Mouse (Mus musculus) CD8-positive naive resting alpha-beta T cell, adult 2 months (primary cell): ENCODE data around the gene Cic.

Experiments
- DNase-seq, 2 experiments: peaks; one replicate each; pipeline ENCODE4 v3.0.0; 2022; ENCODE audit warnings: low read depth in 2 of 2, low spot score in 2 of 2

The Cic gene

GRCm38 (mm10) chr7:25281734-25282601 is 14.5 kb downstream of the Cic start:
- peak; percentile 95 to 96 for DNase-seq

GRCm38 (mm10) chr7:25282731-25283211 is 15.3 kb downstream of the Cic start:
- DNase-seq = peak in 1 of 2 experiments; percentile 29

GRCm38 (mm10) chr7:25283637-25284036 is 16.1 kb downstream of the Cic start:
- DNase-seq = no peak

GRCm38 (mm10) chr7:25284171-25284570 is 16.7 kb downstream of the Cic start:
- no peak for DNase-seq

- no peak for DNase-seq
Observed at GRCm38 (mm10) chr7:25284766-25285165, 17.3 kb downstream of the Cic start.

GRCm38 (mm10) chr7:25285511-25286238 is 18.2 kb downstream of the Cic start:
- no peak for DNase-seq

GRCm38 (mm10) chr7:25286989-25287388 is 19.5 kb downstream of the Cic start:
- DNase-seq = no peak

GRCm38 (mm10) chr7:25288011-25288410 is 20.5 kb downstream of the Cic start:
- no peak for DNase-seq

- DNase-seq = no peak
Observed at GRCm38 (mm10) chr7:25288721-25289120, 21.2 kb downstream of the Cic start.

GRCm38 (mm10) chr7:25289925-25290324 is 22.4 kb downstream of the Cic start:
- DNase-seq = no peak

GRCm38 (mm10) chr7:25290463-25290862 is 23.0 kb downstream of the Cic start:
- DNase-seq = no peak

- no peak for DNase-seq
Observed at GRCm38 (mm10) chr7:25290911-25291310, 23.4 kb downstream of the Cic start.

- DNase-seq = no peak
Observed at GRCm38 (mm10) chr7:25292107-25292506, 24.6 kb downstream of the Cic start.

- no peak for DNase-seq
Observed at GRCm38 (mm10) chr7:25293191-25293739, 25.8 kb downstream of the Cic start.

GRCm38 (mm10) chr7:25294495-25294894 is 27.0 kb downstream of the Cic start:
- DNase-seq = no peak

GRCm38 (mm10) chr7:25294960-25295722 is 27.6 kb downstream of the Cic start:
- no peak for DNase-seq

GRCm38 (mm10) chr7:25296945-25297453 is 29.5 kb downstream of the Cic start:
- peak in 1 of 2 experiments; percentile 23 for DNase-seq

- DNase-seq = peak in 1 of 2 experiments; percentile 39
Observed at GRCm38 (mm10) chr7:25297454-25298325, 30.2 kb downstream of the Cic start, which contains the start of gene Pafah1b3. TSS of gene Pafah1b3 (minus strand) at chr7:25297986.

- no peak for DNase-seq
Observed at GRCm38 (mm10) chr7:25301063-25301462, 33.6 kb downstream of the Cic start, which contains the start of gene Prr19. TSS of gene Prr19 (plus strand) at chr7:25301411.
